In the genomic region with DNA sequence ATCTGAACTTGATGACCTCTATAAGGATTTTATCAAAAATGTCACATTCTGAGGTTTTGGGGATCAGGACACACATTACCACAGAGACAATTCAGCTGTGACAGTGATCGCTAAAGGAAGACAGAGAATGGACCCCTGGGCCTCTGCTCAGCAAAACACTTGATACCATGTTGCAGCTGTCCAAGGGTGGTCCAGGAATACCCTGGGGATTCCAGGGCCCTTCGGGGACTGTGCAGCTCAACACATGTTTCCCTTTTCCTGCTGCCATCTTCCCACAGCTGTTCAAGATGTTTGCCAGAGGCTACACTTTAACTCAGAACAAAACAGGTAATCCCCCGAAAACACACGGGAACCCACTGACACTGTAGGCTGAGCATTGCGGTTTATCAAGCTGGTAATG, we compare ENCODE assay signal across 1 mouse cellular context.
TF ChIP-seq lines count a peak whose summit lies in the region.

No protein-coding gene starts in this region.

TF ChIP-seq in CH12.LX, 34 proteins besides CTCF, POLR2A, EP300 and RAD21 (continued from another document):
- TF ChIP-seq IRF4 (IDR thresholded peaks at IDR 0.05; ENCODE audit: low read depth, low read length) (peak; percentile 29; the same call in 1 of the 2 replicates), USF2 (conservative IDR thresholded peaks at IDR 0.05; ENCODE audit: low read depth, low read length) (no peak), ZKSCAN1 (IDR thresholded peaks at IDR 0.05; ENCODE audit: borderline replicate concordance, low read depth, low read length) (no peak), NRF1 (IDR thresholded peaks at IDR 0.05; ENCODE audit: low read depth, low read length) (no peak), GABPA (IDR thresholded peaks at IDR 0.05; ENCODE audit: insufficient replicate concordance, low read depth, low read length) (no peak), MEF2A (IDR thresholded peaks at IDR 0.05; ENCODE audit: borderline replicate concordance, low read depth, low read length) (peak; percentile 52; the same call in 1 of the 2 replicates), SMC3 (IDR thresholded peaks at IDR 0.05; ENCODE audit: low read depth, low read length) (no peak), KAT2A (IDR thresholded peaks at IDR 0.05; ENCODE audit: insufficient replicate concordance, low read length) (no peak), ELF1 (IDR thresholded peaks at IDR 0.05; ENCODE audit: low read depth, low read length) (no peak), TBP (conservative IDR thresholded peaks at IDR 0.05; ENCODE audit: low read depth, low read length) (no peak), E2F4 (IDR thresholded peaks at IDR 0.05; ENCODE audit: insufficient replicate concordance, low read depth, low read length) (no peak), RCOR1 (conservative IDR thresholded peaks at IDR 0.05; ENCODE audit: low read depth, low read length) (no peak), MAX (IDR thresholded peaks at IDR 0.05; ENCODE audit: low read length) (no peak), PAX5 (IDR thresholded peaks at IDR 0.05; ENCODE audit: low read length) (no peak), NELFE (IDR thresholded peaks at IDR 0.05; ENCODE audit: low read depth, low read length) (no peak), CHD2 (IDR thresholded peaks at IDR 0.05; ENCODE audit: low read length) (no peak)
